Mouse (Mus musculus): ENCODE data around the gene Lrrc18.

DNA sequence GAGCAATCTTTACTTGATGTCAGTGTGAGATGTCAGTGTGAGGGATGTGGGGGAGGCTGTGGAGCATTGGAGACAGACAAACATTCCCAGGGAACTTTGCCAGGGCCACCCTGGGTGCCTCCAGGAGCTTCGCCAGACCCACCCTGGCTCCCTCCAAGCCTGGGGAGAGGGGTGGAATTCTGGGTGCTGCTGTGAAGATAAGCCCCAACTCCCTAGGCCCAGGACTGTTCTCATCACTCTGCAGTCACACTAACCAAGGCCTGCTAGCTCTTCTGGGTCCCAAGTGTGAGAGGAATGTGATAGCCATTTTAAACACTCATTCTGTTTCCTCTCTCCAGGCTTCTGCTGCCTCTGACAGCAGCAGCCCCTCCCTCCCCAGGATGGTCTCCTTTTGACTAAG lies 16.5 kb downstream of the Lrrc18 start:
- TF ChIP-seq CTCF (IDR thresholded peaks at IDR 0.05; ENCODE audit: extremely low read depth, insufficient read length, insufficient replicate concordance, low read depth, low read length) (no peak), POLR2A (IDR thresholded peaks at IDR 0.05; ENCODE audit: low read depth, low read length) (no peak)
